Mouse (Mus musculus) adrenal gland, postnatal 36 days (tissue): Measurements from ENCODE around the gene Adamtsl4. TPM values are rescaled to one million over a fixed set of nuclear protein-coding genes. Genes with fewer than 3 reads are reported as not detected.

Source experiments
- DNase-seq, 2 experiments: peaks; one replicate each; pipeline ENCODE4 v3.0.0; 2021; ENCODE audit warnings: mixed read lengths in 1 of 2
- long read RNA-seq, 2 experiments: library from polyadenylated mRNA; stranded (forward); transcript quantifications; one replicate each; pipeline ENCODE4 v2.0.0; 2021; ENCODE audit warnings: borderline sequencing depth in 2 of 2
- total RNA-seq, 2 experiments: library from RNA; stranded (reverse); gene quantifications; 2 replicates each; pipeline ENCODE4 v1.2.3; 2021

Gene Adamtsl4
- 10 to 100 TPM in 1 of 2 experiments, 1 to 10 TPM in 1; 6.5 to 11.1 TPM for total RNA-seq
- long read RNA-seq, experiment 1, partial matches to known transcripts, result 3 of 3 reads
- long read RNA-seq, experiment 1, other reads (novel, unspliced or antisense), result 0 of 3 reads
- long read RNA-seq, experiment 2, partial matches to known transcripts, result 0 of 1 reads
- long read RNA-seq, experiment 2, other reads (novel, unspliced or antisense), result 0 of 1 reads

GRCm38 (mm10) chr3:95687524-95688421, at the start of gene Adamtsl4:
TSS of gene Adamtsl4 (minus strand) at chr3:95687917.
- peak; percentile 86 to 92 for DNase-seq

- DNase-seq, result no peak
Observed at GRCm38 (mm10) chr3:95735071-95735670, 47.5 kb upstream of the Adamtsl4 start.

GRCm38 (mm10) chr3:95734092-95734702, 46.5 kb upstream of the Adamtsl4 start:
- DNase-seq, result peak; percentile 79 to 80

- DNase-seq, result peak; percentile 85 to 87
Observed at GRCm38 (mm10) chr3:95732744-95733521, 45.2 kb upstream of the Adamtsl4 start.

- DNase-seq, result no peak
Observed at GRCm38 (mm10) chr3:95732297-95732696, 44.6 kb upstream of the Adamtsl4 start.

- DNase-seq, result no peak
Observed at GRCm38 (mm10) chr3:95731802-95732201, 44.1 kb upstream of the Adamtsl4 start.

- DNase-seq, result peak; percentile 59 to 61
Observed at GRCm38 (mm10) chr3:95730431-95730830, 42.7 kb upstream of the Adamtsl4 start.

- DNase-seq, result no peak
Observed at GRCm38 (mm10) chr3:95728906-95729305, 41.2 kb upstream of the Adamtsl4 start.

GRCm38 (mm10) chr3:95726696-95727358, 39.1 kb upstream of the Adamtsl4 start:
- no peak for DNase-seq

GRCm38 (mm10) chr3:95725863-95726262, 38.1 kb upstream of the Adamtsl4 start:
- DNase-seq, result no peak

GRCm38 (mm10) chr3:95722386-95722785, 34.7 kb upstream of the Adamtsl4 start:
- DNase-seq, result no peak

GRCm38 (mm10) chr3:95718153-95718552, 30.4 kb upstream of the Adamtsl4 start:
- DNase-seq, result no peak

- DNase-seq, result no peak
Observed at GRCm38 (mm10) chr3:95716075-95716474, 28.4 kb upstream of the Adamtsl4 start.

- no peak for DNase-seq
Observed at GRCm38 (mm10) chr3:95709967-95710366, 22.2 kb upstream of the Adamtsl4 start.

GRCm38 (mm10) chr3:95709044-95709443, 21.3 kb upstream of the Adamtsl4 start:
- no peak for DNase-seq

- DNase-seq, result no peak
Observed at GRCm38 (mm10) chr3:95707497-95707896, 19.8 kb upstream of the Adamtsl4 start.

- no peak for DNase-seq
Observed at GRCm38 (mm10) chr3:95706273-95706672, 18.6 kb upstream of the Adamtsl4 start.

- DNase-seq, result no peak
Observed at GRCm38 (mm10) chr3:95704612-95705011, 16.9 kb upstream of the Adamtsl4 start.

GRCm38 (mm10) chr3:95703276-95703675, 15.6 kb upstream of the Adamtsl4 start:
- no peak for DNase-seq

- DNase-seq, result peak; percentile 78 to 85
Observed at GRCm38 (mm10) chr3:95701877-95702540, 14.3 kb upstream of the Adamtsl4 start.

- no peak for DNase-seq
Observed at GRCm38 (mm10) chr3:95701085-95701484, 13.4 kb upstream of the Adamtsl4 start.
